Mouse (Mus musculus): ENCODE data around the gene Angptl7.

- TF ChIP-seq CTCF (conservative IDR thresholded peaks at IDR 0.05; ENCODE audit: low read length), result no peak
- no peak for TF ChIP-seq POU5F1 (IDR thresholded peaks at IDR 0.05; ENCODE audit: borderline replicate concordance, low read length)
Measured at GRCm38 (mm10) chr4:148504497-148504959, 4.3 kb upstream of the Angptl7 start.

All from E14TG2a.4 (cell line).